Mouse (Mus musculus) heart, adult 11 months (tissue): ENCODE data around the gene Cfap58.

ENCODE experiments used
- DNase-seq: peaks from one replicate; pipeline ENCODE4 v3.0.0; 2022

Cfap58 gene

DNA sequence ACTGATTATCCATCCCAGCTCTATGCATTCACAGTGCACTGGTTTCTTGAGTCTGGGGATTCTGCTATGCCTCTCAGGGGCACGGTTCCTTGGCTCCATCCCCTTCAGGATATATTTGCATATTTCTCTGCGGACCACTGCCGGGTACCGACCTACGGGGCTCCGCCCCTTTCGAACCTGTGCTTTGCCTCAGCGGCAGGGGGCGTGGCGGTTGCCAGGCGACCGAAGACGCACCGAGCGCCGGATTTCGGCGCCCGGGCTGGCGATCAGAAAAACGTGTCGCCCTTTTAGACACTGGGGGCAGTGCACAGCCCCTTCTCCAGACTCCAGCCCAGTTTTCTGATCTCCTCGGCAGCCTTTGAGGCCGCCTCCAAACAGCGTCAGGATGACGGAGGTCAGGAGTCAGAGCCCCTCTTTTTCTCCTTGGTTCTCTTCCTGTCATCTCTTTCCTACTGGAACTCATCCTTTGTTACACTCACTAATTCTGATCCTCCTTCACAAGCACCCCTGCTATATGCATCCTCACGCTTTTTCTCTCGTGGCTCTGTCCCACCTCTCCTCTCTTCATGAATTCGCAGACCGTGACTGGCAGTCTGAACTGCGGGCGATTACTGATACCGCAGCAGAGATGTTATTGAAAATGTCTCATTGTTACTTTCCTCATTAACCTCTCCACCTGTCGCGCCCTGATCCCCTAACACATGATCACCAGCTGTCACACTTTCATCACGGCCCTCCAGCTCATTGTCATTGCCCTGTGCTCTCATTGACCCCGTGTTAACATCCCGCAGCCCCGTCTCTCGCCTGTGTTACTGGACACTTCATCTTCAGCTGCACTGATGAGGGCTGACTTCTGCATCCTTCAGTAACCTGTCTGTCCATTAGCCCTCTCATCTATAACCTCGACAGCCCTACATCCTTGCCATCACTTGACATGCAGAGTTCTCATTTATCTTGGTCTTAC is at the start of gene Cfap58:
Gene Cfap58 (plus strand): TSS at position 233 of the 964 bp plus-strand sequence.
- DNase-seq: peak; percentile 92

GRCm38 (mm10) chr19:47888037-47888436 is 49.4 kb upstream of the Cfap58 start:
- DNase-seq: peak; percentile 92

DNA sequence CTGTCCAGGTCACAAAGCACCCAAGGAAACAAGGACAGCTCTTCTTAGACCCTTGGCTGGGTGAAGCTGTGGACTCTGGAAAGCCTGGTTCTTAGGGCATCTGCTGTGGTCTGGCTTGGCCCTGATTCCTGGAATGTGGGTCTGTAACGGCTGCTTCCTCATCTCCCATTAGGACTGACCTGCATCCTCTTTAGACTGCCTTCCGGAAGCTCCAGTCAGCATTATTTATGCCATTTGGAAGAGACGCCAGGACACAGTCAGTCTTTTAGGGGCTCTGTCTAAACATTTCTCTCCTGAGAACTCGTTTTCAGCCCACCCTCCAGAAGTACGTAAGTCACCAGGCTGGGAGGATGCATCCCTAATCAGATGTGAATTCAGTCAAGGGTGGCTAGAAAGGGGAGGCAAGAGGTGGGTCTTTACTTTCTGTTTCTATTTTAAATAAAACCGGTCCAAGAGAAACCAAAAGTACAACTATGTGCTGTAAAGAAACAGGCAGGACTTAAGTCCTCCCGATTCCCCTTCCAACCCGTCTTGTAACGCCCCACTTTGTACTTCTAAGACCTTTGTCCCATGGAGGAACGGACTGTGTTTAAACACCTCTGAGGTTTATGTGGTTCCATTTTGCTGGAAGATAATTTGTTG is 46.9 kb upstream of the Cfap58 start:
- DNase-seq: peak; percentile 92

- DNase-seq: peak; percentile 98
Observed at GRCm38 (mm10) chr19:47891562-47892312, 45.7 kb upstream of the Cfap58 start.

- DNase-seq: no peak
Observed at GRCm38 (mm10) chr19:47893092-47893491, 44.4 kb upstream of the Cfap58 start.

- DNase-seq: no peak
Observed at GRCm38 (mm10) chr19:47898472-47899079, 38.9 kb upstream of the Cfap58 start.

DNA sequence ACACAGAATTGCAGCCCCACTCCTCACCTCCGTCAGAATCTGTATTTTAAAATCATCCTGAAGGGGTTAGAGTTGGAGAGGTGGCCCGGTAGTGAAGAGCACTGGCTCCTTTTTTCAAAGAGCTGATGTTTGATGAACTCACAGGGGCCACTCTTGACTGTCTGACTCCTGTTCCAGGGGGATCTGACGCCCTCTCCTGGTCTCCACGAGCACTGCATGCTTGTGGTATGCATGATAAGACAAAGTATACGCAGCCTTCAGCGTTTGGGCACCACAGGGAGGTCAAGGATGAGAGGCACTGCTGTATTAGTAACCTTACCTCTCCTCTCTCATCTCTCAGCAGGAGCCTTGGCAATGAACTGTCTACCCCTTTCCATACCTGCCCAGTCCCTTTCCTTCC is 37.5 kb upstream of the Cfap58 start:
- DNase-seq: no peak

GRCm38 (mm10) chr19:47900558-47900957 is 36.9 kb upstream of the Cfap58 start:
- no peak for DNase-seq

GRCm38 (mm10) chr19:47902316-47903201 is 34.9 kb upstream of the Cfap58 start:
- peak; percentile 96 for DNase-seq

DNA sequence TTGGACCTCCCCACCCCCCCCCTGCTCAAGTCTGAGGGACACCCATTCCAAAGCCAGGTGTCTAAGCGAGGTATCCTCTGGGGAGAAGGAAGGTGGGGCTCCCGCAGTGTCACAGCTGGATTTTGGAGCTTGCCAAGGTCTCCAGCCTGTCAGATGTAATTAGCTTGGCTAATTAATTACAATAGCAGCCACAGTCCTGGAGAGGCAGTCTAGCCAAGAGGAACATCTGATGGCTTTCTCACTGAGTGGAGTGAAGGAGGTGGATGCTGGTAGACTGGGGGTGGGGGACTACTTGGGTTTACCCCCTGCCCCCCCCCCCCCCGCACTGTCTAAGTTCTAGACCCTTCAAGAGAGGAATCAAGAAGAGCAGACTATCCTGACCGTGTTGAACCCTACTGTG is 33.8 kb upstream of the Cfap58 start:
- no peak for DNase-seq

DNA sequence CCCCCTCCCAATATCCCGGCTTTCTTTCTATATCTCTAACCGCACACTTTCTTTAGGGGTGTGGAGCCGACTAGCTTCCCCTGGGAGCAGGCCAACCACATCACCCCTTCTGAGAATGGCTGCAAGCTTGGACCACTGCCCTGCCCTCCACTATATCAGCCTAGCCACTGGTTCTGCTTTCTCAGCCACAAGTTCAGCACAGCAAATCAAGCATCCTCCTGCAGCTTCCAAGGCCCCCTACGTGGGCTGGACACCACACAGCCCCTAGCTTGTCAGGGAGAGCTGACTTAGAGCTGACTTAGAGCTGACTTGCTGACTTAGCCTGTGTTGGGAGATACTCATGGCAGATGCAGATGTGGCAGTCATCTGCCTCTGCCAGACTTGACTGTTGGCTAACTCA is 32.4 kb upstream of the Cfap58 start:
- no peak for DNase-seq

GRCm38 (mm10) chr19:47905603-47906002 is 31.9 kb upstream of the Cfap58 start:
- DNase-seq: peak; percentile 89

DNA sequence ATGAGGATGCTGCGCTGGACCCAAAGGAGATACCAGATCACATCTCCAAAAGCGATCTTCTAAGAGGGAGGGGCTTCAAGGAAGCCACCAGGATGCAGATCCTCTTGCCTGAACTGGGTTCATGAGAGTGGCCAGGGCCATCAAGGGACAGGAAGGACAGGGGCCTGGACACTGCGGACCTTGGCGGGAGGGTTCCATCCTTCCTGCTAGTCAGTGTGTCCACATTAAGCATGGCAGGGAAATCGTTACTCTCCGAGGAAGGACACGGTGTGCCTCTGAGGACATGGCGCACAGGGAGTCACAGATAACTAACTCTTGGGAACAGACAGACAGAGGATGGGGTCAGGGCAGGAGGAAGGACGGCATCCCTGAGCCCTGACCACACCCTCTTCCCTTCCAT is 29.9 kb upstream of the Cfap58 start:
- DNase-seq: peak; percentile 90

DNA sequence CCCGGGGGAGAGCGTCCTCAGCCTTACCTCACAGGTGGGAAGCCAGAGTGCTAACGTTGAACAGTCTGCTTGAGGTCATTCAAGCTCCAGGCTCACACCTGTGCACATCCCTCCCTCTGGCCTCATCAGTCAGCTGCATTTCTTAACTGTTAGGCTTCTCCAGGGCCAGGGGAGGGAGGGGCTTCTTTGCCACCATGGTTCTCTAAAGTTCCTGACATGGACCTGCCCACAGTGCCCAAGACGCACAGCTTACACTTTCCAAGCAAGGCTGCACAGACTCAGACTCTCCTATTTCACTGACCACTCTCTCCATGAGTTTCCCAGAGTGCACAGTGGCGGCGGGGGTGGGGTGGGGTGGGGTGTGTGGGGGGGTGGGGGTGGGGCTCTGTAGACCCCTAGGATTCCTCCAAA is 28.5 kb upstream of the Cfap58 start:
- DNase-seq: no peak

- peak; percentile 92 for DNase-seq
Observed at GRCm38 (mm10) chr19:47909387-47910116, 27.9 kb upstream of the Cfap58 start.

GRCm38 (mm10) chr19:47910117-47910618 is 27.3 kb upstream of the Cfap58 start:
- DNase-seq: no peak

DNA sequence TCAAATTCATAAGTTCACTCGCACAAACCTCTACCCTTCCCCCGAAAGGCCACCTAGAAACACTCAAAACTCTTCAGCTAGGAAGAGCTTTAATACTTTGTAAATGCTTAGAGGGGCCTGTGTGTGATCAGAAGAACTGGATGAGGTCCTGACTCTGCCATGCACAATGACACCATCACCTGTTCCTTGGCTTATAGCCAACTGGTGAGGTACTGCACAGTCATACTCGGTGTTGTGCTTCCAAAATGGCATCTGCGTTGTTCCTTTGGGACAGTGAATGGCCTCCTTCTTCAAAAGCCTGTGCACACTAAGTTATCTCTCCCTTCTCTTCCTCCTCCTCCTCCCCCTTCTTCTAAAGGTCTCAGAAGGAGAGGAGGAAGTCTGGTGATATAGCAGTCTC is 26.7 kb upstream of the Cfap58 start:
- DNase-seq: no peak

- DNase-seq: no peak
Observed at GRCm38 (mm10) chr19:47913344-47913743, 24.1 kb upstream of the Cfap58 start.

DNA sequence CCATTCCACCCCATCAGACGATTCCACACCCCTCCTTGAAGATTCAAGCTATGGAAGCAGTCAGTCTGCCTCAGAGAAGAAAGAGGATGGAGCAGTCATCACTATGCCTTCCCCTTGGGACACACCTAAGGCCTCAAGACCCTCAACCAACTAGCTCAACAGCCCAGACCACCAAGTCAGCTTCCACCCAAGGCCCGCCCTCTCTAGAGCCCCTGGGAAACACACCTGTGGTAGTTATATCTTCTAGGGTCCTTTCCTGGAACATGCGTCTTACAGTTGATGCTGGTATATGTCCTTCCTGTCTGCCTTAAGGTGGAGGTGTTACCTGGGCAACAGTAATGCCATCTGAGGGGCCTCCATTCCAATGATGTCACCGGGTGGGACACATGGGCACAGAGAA is 23.3 kb upstream of the Cfap58 start:
- DNase-seq: peak; percentile 88

GRCm38 (mm10) chr19:47915251-47915650 is 22.2 kb upstream of the Cfap58 start:
- DNase-seq: no peak

DNA sequence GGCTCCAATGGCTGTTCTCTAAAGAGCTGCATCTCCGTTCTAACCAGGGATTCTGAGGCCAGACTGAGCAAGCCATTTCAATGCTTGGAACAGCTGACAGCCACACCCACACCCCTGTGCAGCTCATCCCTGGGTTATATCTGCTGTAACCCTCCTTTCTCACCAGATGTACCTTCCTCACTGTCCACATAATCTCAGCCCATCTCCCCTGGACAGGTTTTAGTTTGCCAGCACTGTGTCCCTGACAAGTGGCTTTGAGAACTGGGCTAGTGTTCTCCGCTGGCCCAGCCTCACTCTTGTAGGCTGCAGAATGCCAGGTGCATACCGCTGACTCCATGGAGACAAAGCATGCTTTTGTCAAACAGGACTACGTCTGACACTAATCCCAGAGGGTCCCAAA is 20.1 kb upstream of the Cfap58 start:
- peak; percentile 88 for DNase-seq
